Mouse (Mus musculus) forebrain, embryonic 14.5 days (tissue): ENCODE data around the gene Wsb1. TPM values are rescaled to one million over a fixed set of nuclear protein-coding genes. Genes with fewer than 3 reads are reported as not detected.

Experiments used
- ATAC-seq: fragments of 200-750 bp; cut with Nextera tagmentation; 2 replicates; pipeline ENCODE4 v1.8.0; 2017; ENCODE audit warnings: mild to moderate bottlenecking, moderate library complexity
- DNase-seq: peaks from one replicate; pipeline ENCODE4 v3.0.0-alpha.2; 2015; ENCODE audit warnings: low spot score
- H3K27ac ChIP-seq: fragments of 300-500 bp; sonication (generic); 2 replicates; pipeline ENCODE4 v1.5.1; 2014; ENCODE audit warnings: low read depth, mild to moderate bottlenecking, control low read depth, low read length, moderate library complexity
- H3K27me3 ChIP-seq: fragments of 300-500 bp; sonication (generic); replicated peaks from 2 replicates; pipeline ENCODE4 v1.6.1; 2014; ENCODE audit warnings: low read length, control low read depth, mixed read lengths; ENCODE audit not compliant: control insufficient read depth, insufficient read depth
- H3K36me3 ChIP-seq: fragments of 300-500 bp; sonication (generic); 2 replicates; pipeline ENCODE4 v1.6.1; 2014; ENCODE audit warnings: low read length, control low read depth; ENCODE audit not compliant: control insufficient read depth, insufficient read depth
- H3K4me1 ChIP-seq: fragments of 300-500 bp; sonication (generic); 2 replicates; pipeline ENCODE4 v1.6.1; 2014; ENCODE audit warnings: antibody characterized with exemption, low read length, control low read depth; ENCODE audit not compliant: control insufficient read depth, insufficient read depth
- H3K4me2 ChIP-seq: fragments of 300-500 bp; sonication (generic); 2 replicates; pipeline ENCODE4 v1.6.1; 2014; ENCODE audit warnings: mild to moderate bottlenecking, control low read depth, low read length
- H3K4me3 ChIP-seq: fragments of 300-500 bp; sonication (generic); 2 replicates; pipeline ENCODE4 v1.5.1; 2014; ENCODE audit warnings: low read depth, low read length, control low read depth
- H3K9ac ChIP-seq: fragments of 300-500 bp; sonication (generic); 2 replicates; pipeline ENCODE4 v1.6.1; 2014; ENCODE audit warnings: mild to moderate bottlenecking, low read length, control low read depth, moderate library complexity
- H3K9me3 ChIP-seq: fragments of 300-500 bp; sonication (generic); replicated peaks from 2 replicates; pipeline ENCODE4 v1.6.1; 2016; ENCODE audit warnings: low read length, control low read depth, mixed read lengths; ENCODE audit not compliant: control insufficient read depth
- WGBS: fragments of 180-500 bp; shearing (Covaris S2); extraction: QIAGEN DNeasy Blood & Tissue Kit; methylation state at CpG from one replicate; pipeline ENCODE4 v1.1.7; 2014; 5-methylcytosine and 5-hydroxymethylcytosine counted together
- polyA plus RNA-seq: library from polyadenylated mRNA; unstranded; fragments of >200 nt; fragmentation: Nextera tagmentation; extraction: Ambion mirVana; gene quantifications from 2 replicates; pipeline ENCODE4 v1.2.1, GENCODE M21; 2014

Wsb1 gene
- polyA plus RNA-seq, 1 experiment from 2014 or later: 498 TPM

- Histone ChIP-seq H3K9ac (no peak overlapping the region), H3K36me3 (no peaks in the 10 kb centered on the region), H3K27me3 (no peaks in the 10 kb centered on the region), H3K27ac (no peak overlapping the region), H3K4me1 (no peaks in the 10 kb centered on the region), H3K4me2 (no peak overlapping the region), H3K9me3 (no peaks in the 10 kb centered on the region), H3K4me3 (no peak overlapping the region)
- WGBS: 78% methylated on average over 8 of the region's 8 CpGs
- ATAC-seq (no peak), DNase-seq (no peak)
Measured at GRCm38 (mm10) chr11:79225371-79226155, 28.9 kb downstream of the Wsb1 start.

- H3K27ac ChIP-seq: no peak overlapping the region
- H3K27me3 ChIP-seq: no peaks in the 10 kb centered on the region
- no peak overlapping the region for H3K4me2 ChIP-seq
- H3K4me3 ChIP-seq: no peak overlapping the region
- no peak overlapping the region for H3K9ac ChIP-seq
- peak; percentile 84 for DNase-seq
- ATAC-seq: peak; percentile 48; the same call in 1 of the 2 replicates
- H3K4me1 ChIP-seq: no peaks in the 10 kb centered on the region
- no peaks in the 10 kb centered on the region for H3K36me3 ChIP-seq
- WGBS: 44% methylated on average over 18 of the region's 18 CpGs
- no peaks in the 10 kb centered on the region for H3K9me3 ChIP-seq
Measured at GRCm38 (mm10) chr11:79224562-79225280, 29.8 kb downstream of the Wsb1 start.

GRCm38 (mm10) chr11:79223420-79223819, 31.1 kb downstream of the Wsb1 start:
- no peak overlapping the region for H3K4me3 ChIP-seq
- DNase-seq (no peak), ATAC-seq (no peak)
- H3K4me2 ChIP-seq: no peak overlapping the region
- H3K36me3 ChIP-seq: no peaks in the 10 kb centered on the region
- H3K9ac ChIP-seq: no peak overlapping the region
- no peaks in the 10 kb centered on the region for H3K27me3 ChIP-seq
- H3K4me1 ChIP-seq: no peaks in the 10 kb centered on the region
- no peaks in the 10 kb centered on the region for H3K9me3 ChIP-seq
- WGBS: 88% methylated on average over 6 of the region's 6 CpGs
- H3K27ac ChIP-seq: no peak overlapping the region

- 94% methylated on average over 6 of the region's 6 CpGs for WGBS
- H3K9me3 ChIP-seq: no peaks in the 10 kb centered on the region
- no peak overlapping the region for H3K4me3 ChIP-seq
- no peaks in the 10 kb centered on the region for H3K36me3 ChIP-seq
- DNase-seq: no peak
- H3K4me1 ChIP-seq: no peaks in the 10 kb centered on the region
- no peak overlapping the region for H3K4me2 ChIP-seq
- H3K27ac ChIP-seq: no peak overlapping the region
- no peaks in the 10 kb centered on the region for H3K27me3 ChIP-seq
- H3K9ac ChIP-seq: no peak overlapping the region
- no peak for ATAC-seq
Measured at GRCm38 (mm10) chr11:79222661-79223060, 31.8 kb downstream of the Wsb1 start.

- Histone ChIP-seq H3K27ac (no peak overlapping the region), H3K27me3 (no peaks in the 10 kb centered on the region), H3K4me2 (no peak overlapping the region), H3K36me3 (no peaks in the 10 kb centered on the region), H3K9me3 (no peaks in the 10 kb centered on the region), H3K4me3 (no peak overlapping the region), H3K4me1 (no peaks in the 10 kb centered on the region), H3K9ac (no peak overlapping the region)
- WGBS: 78% methylated on average over 5 of the region's 5 CpGs
- DNase-seq: no peak
- no peak for ATAC-seq
Measured at GRCm38 (mm10) chr11:79221641-79222040, 32.8 kb downstream of the Wsb1 start.

GRCm38 (mm10) chr11:79218936-79219626, 35.4 kb downstream of the Wsb1 start:
- WGBS: 84% methylated on average over 8 of the region's 8 CpGs
- no peak for DNase-seq
- Histone ChIP-seq H3K9ac (no peak overlapping the region), H3K27me3 (no peaks in the 10 kb centered on the region), H3K4me2 (no peak overlapping the region), H3K4me1 (no peaks in the 10 kb centered on the region), H3K9me3 (no peaks in the 10 kb centered on the region), H3K27ac (no peak overlapping the region), H3K36me3 (no peaks in the 10 kb centered on the region), H3K4me3 (no peak overlapping the region)
- ATAC-seq: no peak

GRCm38 (mm10) chr11:79218061-79218460, 36.4 kb downstream of the Wsb1 start:
- ATAC-seq: no peak
- H3K27me3 ChIP-seq: no peaks in the 10 kb centered on the region

GRCm38 (mm10) chr11:79217133-79217532, 37.3 kb downstream of the Wsb1 start:
- no peak overlapping the region for H3K9ac ChIP-seq
- DNase-seq (no peak), ATAC-seq (no peak)
- no peaks in the 10 kb centered on the region for H3K27me3 ChIP-seq
- no peaks in the 10 kb centered on the region for H3K4me1 ChIP-seq
- no peaks in the 10 kb centered on the region for H3K36me3 ChIP-seq
- no peak overlapping the region for H3K27ac ChIP-seq
- H3K4me2 ChIP-seq: no peak overlapping the region
- H3K9me3 ChIP-seq: no peaks in the 10 kb centered on the region
- H3K4me3 ChIP-seq: no peak overlapping the region
- 76% methylated on average over 6 of the region's 6 CpGs for WGBS

More at GRCm38 (mm10) chr11:79218061-79218460, 36.4 kb downstream of the Wsb1 start:
- H3K4me3 ChIP-seq: no peak overlapping the region
- H3K9ac ChIP-seq: no peak overlapping the region
- WGBS: 83% methylated on average over 1 of the region's 1 CpGs
- H3K4me1 ChIP-seq: no peaks in the 10 kb centered on the region
- H3K9me3 ChIP-seq: no peaks in the 10 kb centered on the region
- H3K4me2 ChIP-seq: no peak overlapping the region
- H3K36me3 ChIP-seq: no peaks in the 10 kb centered on the region
- H3K27ac ChIP-seq: no peak overlapping the region
- DNase-seq: no peak
